Mouse (Mus musculus) kidney, embryonic 14.5 days (tissue): ENCODE measurements around the gene Ptpn4. TPM values are rescaled to one million over a fixed set of nuclear protein-coding genes. Genes with fewer than 3 reads are reported as not detected.

ENCODE experiments used
- ATAC-seq: fragments of 200-750 bp; cut with Nextera tagmentation; 2 replicates; pipeline ENCODE4 v1.8.0; 2017; ENCODE audit warnings: moderate number of reproducible peaks, mild to moderate bottlenecking, moderate TSS enrichment, moderate library complexity; ENCODE audit not compliant: low FRiP score, low TSS enrichment
- H3K27ac ChIP-seq: fragments of 300-500 bp; sonication (generic); 2 replicates; pipeline ENCODE4 v1.5.1; 2014; ENCODE audit warnings: low read depth, mild to moderate bottlenecking, low read length, moderate library complexity, mixed read lengths
- H3K27me3 ChIP-seq: fragments of 300-500 bp; sonication (generic); 2 replicates; pipeline ENCODE4 v1.6.1; 2014; ENCODE audit warnings: mild to moderate bottlenecking, low read length; ENCODE audit not compliant: control insufficient read depth, insufficient read depth
- H3K36me3 ChIP-seq: fragments of 300-500 bp; sonication (generic); 2 replicates; pipeline ENCODE4 v1.6.1; 2014; ENCODE audit warnings: low read length, mixed read lengths; ENCODE audit not compliant: control insufficient read depth, insufficient read depth
- H3K4me1 ChIP-seq: fragments of 300-500 bp; sonication (generic); 2 replicates; pipeline ENCODE4 v1.6.1; 2014; ENCODE audit warnings: low read length, mixed read lengths; ENCODE audit not compliant: control insufficient read depth, insufficient read depth
- H3K4me2 ChIP-seq: fragments of 300-500 bp; sonication (generic); replicated peaks from 2 replicates; pipeline ENCODE4 v1.6.1; 2014; ENCODE audit warnings: low read depth, mild to moderate bottlenecking, low read length
- H3K4me3 ChIP-seq: fragments of 300-500 bp; sonication (generic); 2 replicates; pipeline ENCODE4 v1.5.1; 2014; ENCODE audit warnings: mild to moderate bottlenecking, low read length
- H3K9ac ChIP-seq: fragments of 300-500 bp; sonication (generic); 2 replicates; pipeline ENCODE4 v1.6.1; 2014; ENCODE audit warnings: low read depth, mild to moderate bottlenecking, low read length, moderate library complexity
- H3K9me3 ChIP-seq: fragments of 300-500 bp; sonication (generic); 2 replicates; pipeline ENCODE4 v1.6.1; 2016; ENCODE audit warnings: low read length; ENCODE audit not compliant: control insufficient read depth
- WGBS: fragments of 180-500 bp; shearing (Covaris S2); extraction: QIAGEN DNeasy Blood & Tissue Kit; methylation state at CpG from one replicate; pipeline ENCODE4 v1.1.7; 2014; 5-methylcytosine and 5-hydroxymethylcytosine counted together
- polyA plus RNA-seq: library from polyadenylated mRNA; unstranded; fragments of >200 nt; fragmentation: Nextera tagmentation; extraction: Ambion mirVana; gene quantifications from 2 replicates; pipeline ENCODE4 v1.2.1, GENCODE M21; 2014

The Ptpn4 gene
- polyA plus RNA-seq, result 11.9 and 13.5 TPM in 2 replicates

DNA sequence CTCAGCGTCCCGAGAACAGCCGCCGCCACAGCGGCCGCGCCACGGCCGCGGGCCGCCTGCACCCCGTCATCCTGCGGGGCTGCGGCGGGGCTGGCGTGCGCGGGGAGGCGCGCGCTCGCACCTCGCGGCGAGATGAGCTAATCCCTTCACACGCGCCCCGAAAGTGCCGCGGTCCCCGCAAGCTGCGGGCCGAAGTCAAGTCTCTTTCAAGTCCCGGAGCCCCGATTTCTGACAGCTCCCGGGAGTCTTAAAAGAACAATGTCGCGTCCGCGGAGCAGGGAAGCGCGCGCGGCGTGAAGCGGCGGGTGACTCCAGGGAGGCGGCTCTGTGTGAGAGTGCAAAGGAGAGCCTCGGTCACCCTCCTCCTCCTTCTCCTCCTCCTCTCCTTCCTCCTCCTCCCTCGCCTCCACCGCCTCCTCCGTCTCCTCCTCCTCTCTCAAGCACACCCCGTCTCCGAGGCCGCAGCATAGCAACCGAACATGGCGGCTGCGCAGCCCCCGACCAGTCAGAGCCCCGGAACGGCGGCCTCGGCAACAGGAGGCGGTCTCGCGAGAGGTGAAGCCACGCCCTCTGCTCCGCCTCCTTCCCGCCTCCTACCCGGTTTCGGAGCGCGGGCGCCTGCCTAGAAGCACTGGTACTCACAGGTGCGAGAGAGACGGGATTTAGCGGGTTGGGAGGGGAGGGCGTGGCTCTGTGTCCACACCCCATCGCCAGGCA is at the start of gene Ptpn4:
Gene Ptpn4 (minus strand): TSS at position 579 of the 717 bp plus-strand sequence.
- ATAC-seq, result peak; percentile 100
- H3K4me2 ChIP-seq, result peak within 1 kb of the TSS; percentile 65
- H3K4me3 ChIP-seq, result peak within 1 kb of the TSS; percentile 84
- H3K4me1 ChIP-seq, result peaks cover 3% of the 10 kb centered on the region; the same call in 1 of the 2 replicates
- WGBS, result under 1% methylated on average over 71 of the region's 79 CpGs
- H3K9me3 ChIP-seq, result no peaks in the 10 kb centered on the region
- H3K27me3 ChIP-seq, result no peaks in the 10 kb centered on the region
- peak within 1 kb of the TSS; percentile 94 for H3K9ac ChIP-seq
- H3K27ac ChIP-seq, result peak within 1 kb of the TSS; percentile 90
- H3K36me3 ChIP-seq, result no peaks in the 10 kb centered on the region

DNA sequence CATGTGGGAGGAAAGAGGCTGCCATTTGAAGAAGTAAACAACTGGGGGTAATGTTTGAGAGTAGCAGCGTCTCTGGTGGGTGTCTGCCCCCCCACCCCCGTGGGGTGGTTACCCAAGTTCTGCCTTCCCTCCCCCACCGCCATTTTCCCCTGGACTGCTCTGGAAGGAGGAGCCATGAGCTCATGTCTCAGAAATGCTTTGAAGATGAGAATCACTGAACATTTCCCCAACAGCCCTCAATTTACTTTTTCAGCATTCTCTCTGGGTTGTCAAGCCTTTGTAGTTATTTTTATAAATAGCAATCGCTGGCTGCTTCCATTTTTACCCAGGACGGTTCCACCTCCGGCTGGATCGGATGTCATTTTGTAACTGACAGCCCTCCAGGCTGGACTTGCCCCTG is 48.9 kb upstream of the Ptpn4 start:
- no peak overlapping the region for H3K4me2 ChIP-seq
- no peak overlapping the region for H3K9ac ChIP-seq
- H3K4me3 ChIP-seq, result no peak overlapping the region
- WGBS, result 56% methylated on average over 7 of the region's 7 CpGs
- no peaks in the 10 kb centered on the region for H3K36me3 ChIP-seq
- ATAC-seq, result no peak
- H3K9me3 ChIP-seq, result no peaks in the 10 kb centered on the region
- no peaks in the 10 kb centered on the region for H3K4me1 ChIP-seq
- H3K27me3 ChIP-seq, result no peaks in the 10 kb centered on the region
- H3K27ac ChIP-seq, result no peak overlapping the region

DNA sequence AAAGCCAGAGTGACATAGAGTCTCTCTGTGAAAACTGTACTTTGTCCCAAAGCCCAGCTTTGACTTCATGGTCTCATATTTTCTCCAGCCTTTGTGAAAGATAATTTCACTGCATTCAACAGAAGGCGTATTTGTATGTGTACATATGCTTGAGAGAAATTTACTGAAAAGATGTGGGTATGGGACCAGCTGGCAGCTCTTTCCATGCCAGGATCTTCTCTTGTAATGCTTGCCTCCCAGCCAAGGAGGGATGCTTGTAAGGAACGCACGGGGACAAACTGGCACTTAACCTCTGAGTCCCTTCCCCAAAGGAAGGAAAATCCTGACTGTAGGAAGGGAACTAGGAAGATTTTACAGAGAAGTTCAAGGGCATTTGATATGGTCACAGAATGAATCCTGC is 46.9 kb upstream of the Ptpn4 start:
- ATAC-seq, result no peak
- H3K9ac ChIP-seq, result no peak overlapping the region
- 85% methylated on average over 3 of the region's 3 CpGs for WGBS
- no peak overlapping the region for H3K27ac ChIP-seq
- no peaks in the 10 kb centered on the region for H3K27me3 ChIP-seq
- no peaks in the 10 kb centered on the region for H3K4me1 ChIP-seq
- no peak overlapping the region for H3K4me2 ChIP-seq
- no peaks in the 10 kb centered on the region for H3K9me3 ChIP-seq
- no peak overlapping the region for H3K4me3 ChIP-seq
- H3K36me3 ChIP-seq, result no peaks in the 10 kb centered on the region

DNA sequence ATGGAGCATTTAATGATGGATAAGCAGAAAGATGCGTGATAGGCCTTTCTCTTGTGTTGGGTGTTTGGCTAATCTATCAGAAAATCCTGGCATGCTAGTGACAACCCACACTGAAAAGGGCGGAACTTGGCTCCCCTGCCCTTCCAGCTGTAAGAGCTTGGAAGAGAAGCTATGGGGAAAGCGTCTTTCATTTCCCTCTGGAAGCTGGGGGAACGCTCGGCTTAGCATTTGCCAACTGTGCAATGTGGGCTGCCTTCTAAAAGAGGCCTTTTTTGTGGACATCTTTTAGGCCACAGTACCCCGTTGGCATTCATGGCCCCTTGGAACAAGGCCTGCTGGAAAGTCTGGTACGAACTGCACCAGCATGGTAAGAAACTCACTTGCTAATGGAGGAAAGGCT is 41.5 kb upstream of the Ptpn4 start:
- ATAC-seq, result no peak
- 85% methylated on average over 7 of the region's 7 CpGs for WGBS

DNA sequence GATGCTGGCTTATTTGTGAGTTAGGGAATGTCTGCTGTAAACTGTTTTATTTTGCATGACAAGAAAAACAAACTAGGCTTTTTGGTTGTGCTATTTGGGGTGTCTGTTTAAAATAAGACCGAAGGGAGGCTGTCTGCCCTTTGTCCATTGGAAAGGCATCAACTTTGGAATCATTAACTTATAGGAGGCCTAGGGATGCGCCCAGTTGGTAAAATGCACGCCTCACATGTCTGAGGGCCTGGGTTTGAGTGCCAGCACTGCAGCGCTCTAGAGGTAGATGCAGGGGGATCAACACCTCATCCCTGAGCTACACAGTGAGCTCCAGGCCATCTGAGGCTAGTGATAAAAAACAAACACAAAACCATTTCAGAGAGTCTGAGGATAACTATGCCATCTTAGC is 40.1 kb upstream of the Ptpn4 start:
- Histone ChIP-seq H3K27me3 (no peaks in the 10 kb centered on the region), H3K27ac (no peak overlapping the region), H3K9ac (no peak overlapping the region), H3K4me3 (no peak overlapping the region), H3K4me1 (no peaks in the 10 kb centered on the region), H3K36me3 (no peaks in the 10 kb centered on the region), H3K9me3 (no peaks in the 10 kb centered on the region), H3K4me2 (no peak overlapping the region)
- 92% methylated on average over 4 of the region's 4 CpGs for WGBS
- no peak for ATAC-seq

More for the DNA sequence above, 41.5 kb upstream of the Ptpn4 start:
- Histone ChIP-seq H3K27ac (no peak overlapping the region), H3K27me3 (no peaks in the 10 kb centered on the region), H3K4me1 (no peaks in the 10 kb centered on the region), H3K9ac (no peak overlapping the region), H3K4me2 (no peak overlapping the region), H3K36me3 (no peaks in the 10 kb centered on the region), H3K4me3 (no peak overlapping the region), H3K9me3 (no peaks in the 10 kb centered on the region)

DNA sequence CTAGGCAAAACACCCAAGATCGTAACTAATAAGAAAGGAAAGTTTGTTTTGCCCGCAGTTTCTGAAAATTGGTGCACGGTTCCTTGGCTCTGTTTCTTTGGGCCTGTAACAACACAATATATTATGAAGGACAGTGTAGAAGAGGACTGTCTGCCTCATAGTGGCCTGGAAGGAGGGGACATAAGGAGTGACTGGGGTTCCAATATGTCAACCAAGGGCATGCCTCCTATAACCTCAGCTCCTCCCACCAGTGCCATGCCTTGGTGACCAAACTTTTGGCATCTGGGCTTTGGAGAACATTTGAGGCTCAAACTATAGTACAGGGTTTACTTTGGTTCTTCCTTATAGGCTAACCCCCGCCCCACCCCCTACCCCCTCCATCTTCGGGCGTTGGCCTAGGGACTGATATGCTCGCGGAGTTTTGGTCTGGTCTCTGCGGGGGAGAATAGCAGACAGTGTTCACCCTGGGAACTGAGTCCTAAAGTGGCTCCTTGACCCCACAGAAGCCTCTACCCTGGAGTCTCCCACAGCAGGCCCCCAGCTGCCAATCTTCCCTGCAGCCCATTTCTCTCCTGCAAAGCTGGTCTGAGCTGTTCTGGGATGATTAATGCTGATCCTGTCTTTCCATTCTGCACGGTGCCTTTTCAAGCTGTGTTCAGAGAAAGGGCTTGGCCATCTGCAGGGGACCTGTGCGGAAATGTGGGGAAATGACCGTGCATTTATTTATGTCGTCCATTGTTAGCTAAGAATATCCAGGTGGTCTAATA is 31.2 kb upstream of the Ptpn4 start:
- H3K27ac ChIP-seq, result no peak overlapping the region; the same call in 1 of the 2 replicates
- H3K4me1 ChIP-seq, result no peaks in the 10 kb centered on the region
- ATAC-seq, result no peak
- H3K4me2 ChIP-seq, result no peak overlapping the region
- no peaks in the 10 kb centered on the region for H3K36me3 ChIP-seq
- WGBS, result 74% methylated on average over 13 of the region's 13 CpGs
- no peak overlapping the region for H3K4me3 ChIP-seq
- H3K9me3 ChIP-seq, result no peaks in the 10 kb centered on the region
- H3K9ac ChIP-seq, result no peak overlapping the region
- H3K27me3 ChIP-seq, result no peaks in the 10 kb centered on the region

DNA sequence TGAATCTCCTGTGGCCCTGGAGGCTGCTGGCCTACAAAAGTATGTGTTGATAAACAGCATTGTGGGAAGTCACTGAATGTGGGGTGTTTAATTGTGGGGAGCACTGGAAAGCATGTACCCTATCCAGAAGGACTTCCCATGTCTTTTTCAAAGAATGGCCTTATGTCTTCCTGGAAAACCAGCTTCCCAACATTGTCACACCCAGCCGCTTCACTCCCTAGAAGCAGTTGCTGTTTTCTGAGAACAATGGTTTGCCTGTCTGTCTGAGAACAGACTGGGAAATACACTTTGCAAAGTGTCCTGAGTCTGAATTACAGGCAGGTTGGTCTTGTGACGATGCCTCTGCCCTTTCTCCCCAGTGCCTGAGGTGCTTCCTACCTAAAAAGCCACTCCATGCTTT is 29.9 kb upstream of the Ptpn4 start:
- Histone ChIP-seq H3K27ac (no peak overlapping the region), H3K4me1 (no peaks in the 10 kb centered on the region), H3K27me3 (no peaks in the 10 kb centered on the region), H3K4me2 (no peak overlapping the region), H3K9me3 (no peaks in the 10 kb centered on the region), H3K4me3 (no peak overlapping the region), H3K36me3 (no peaks in the 10 kb centered on the region), H3K9ac (no peak overlapping the region)
- 74% methylated on average over 2 of the region's 2 CpGs for WGBS
- ATAC-seq, result no peak

DNA sequence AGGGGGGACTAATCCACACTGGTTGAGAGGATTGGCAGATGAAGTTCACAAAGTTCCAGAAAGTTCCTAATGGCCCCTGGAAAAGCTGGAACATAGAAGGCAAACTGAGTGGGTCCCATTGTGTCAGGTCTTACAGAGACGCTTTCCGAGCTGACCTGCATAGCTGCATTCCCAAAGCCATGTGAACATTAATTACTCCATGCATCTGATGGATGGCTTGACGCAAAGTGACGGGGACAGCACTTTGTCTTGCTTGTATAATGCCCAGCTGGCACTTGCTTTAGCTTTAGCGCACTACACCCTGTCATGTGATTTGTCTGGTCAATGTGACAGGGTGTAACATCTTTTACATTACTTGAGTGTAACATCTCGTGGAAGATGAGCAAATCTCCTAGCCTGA is 27.9 kb upstream of the Ptpn4 start:
- H3K27me3 ChIP-seq, result no peaks in the 10 kb centered on the region
- H3K9ac ChIP-seq, result no peak overlapping the region
- H3K4me2 ChIP-seq, result no peak overlapping the region
- no peak overlapping the region for H3K27ac ChIP-seq
- H3K4me3 ChIP-seq, result no peak overlapping the region
- 82% methylated on average over 6 of the region's 6 CpGs for WGBS
- no peaks in the 10 kb centered on the region for H3K36me3 ChIP-seq
- no peak for ATAC-seq
- H3K4me1 ChIP-seq, result no peaks in the 10 kb centered on the region
- H3K9me3 ChIP-seq, result no peaks in the 10 kb centered on the region
